Mouse (Mus musculus): Measurements from ENCODE around the gene Kcnk4. TPM values are rescaled to one million over a fixed set of nuclear protein-coding genes. Genes with fewer than 3 reads are reported as not detected.

Kcnk4 gene
- polyA plus RNA-seq, 1 experiment from 2014 or later, result 0.75 TPM

GRCm38 (mm10) chr19:6931002-6931401 lies 3.3 kb downstream of the Kcnk4 start:
- H3K9ac ChIP-seq (ENCODE audit: low read length), result no peak overlapping the region
- H3K27me3 ChIP-seq (ENCODE audit: control insufficient read depth, insufficient read depth, low read length), result peaks cover 10% of the 10 kb centered on the region
- ATAC-seq (ENCODE audit: low FRiP score, low TSS enrichment) (no peak), DNase-seq (ENCODE audit: low spot score) (no peak)
- no peaks in the 10 kb centered on the region for H3K9me3 ChIP-seq (ENCODE audit: control insufficient read depth, low read length)
- 10% methylated on average over 2 of the region's 2 CpGs for WGBS
- H3K4me3 ChIP-seq (ENCODE audit: low read depth, low read length), result no peak overlapping the region
- no peaks in the 10 kb centered on the region for H3K36me3 ChIP-seq (ENCODE audit: control insufficient read depth, insufficient read depth, low read length)
- H3K4me1 ChIP-seq (replicated peaks; ENCODE audit: control insufficient read depth, insufficient read depth), result no peaks in the 10 kb centered on the region
- H3K4me2 ChIP-seq (replicated peaks; ENCODE audit: low read depth), result no peak overlapping the region
- no peak overlapping the region for H3K27ac ChIP-seq (replicated peaks)
- no peak for TF ChIP-seq EP300 (optimal IDR thresholded peaks at IDR 0.05)
- no peak for TF ChIP-seq CTCF (IDR thresholded peaks at IDR 0.05; ENCODE audit: low read depth)

GRCm38 (mm10) chr19:6928080-6928479 lies 6.2 kb downstream of the Kcnk4 start:
- TF ChIP-seq EP300 (optimal IDR thresholded peaks at IDR 0.05) (no peak), CTCF (IDR thresholded peaks at IDR 0.05; ENCODE audit: low read depth) (no peak)
- no peak for ATAC-seq (ENCODE audit: low FRiP score, low TSS enrichment)
- Histone ChIP-seq H3K27me3 (ENCODE audit: control insufficient read depth, insufficient read depth, low read length) (peaks cover 4% of the 10 kb centered on the region; the same call in 1 of the 2 replicates), H3K27ac (replicated peaks) (peak overlapping the region; percentile 37), H3K4me2 (replicated peaks; ENCODE audit: low read depth) (peak overlapping the region; percentile 41), H3K4me1 (replicated peaks; ENCODE audit: control insufficient read depth, insufficient read depth) (peaks cover 9% of the 10 kb centered on the region), H3K4me3 (ENCODE audit: low read depth, low read length) (peak overlapping the region; percentile 17; the same call in 1 of the 2 replicates), H3K9ac (ENCODE audit: low read length) (no peak overlapping the region), H3K36me3 (ENCODE audit: control insufficient read depth, insufficient read depth, low read length) (no peaks in the 10 kb centered on the region), H3K9me3 (ENCODE audit: control insufficient read depth, low read length) (no peaks in the 10 kb centered on the region)
- no peak for DNase-seq (ENCODE audit: low spot score)
- 17% methylated on average over 9 of the region's 9 CpGs for WGBS

GRCm38 (mm10) chr19:6926559-6927255 lies 7.6 kb downstream of the Kcnk4 start:
- WGBS, result 17% methylated on average over 26 of the region's 26 CpGs
- ATAC-seq (ENCODE audit: low FRiP score, low TSS enrichment), result no peak
- peak overlapping the region; percentile 38 for H3K9ac ChIP-seq (ENCODE audit: low read length)

GRCm38 (mm10) chr19:6925611-6926329 lies 8.5 kb downstream of the Kcnk4 start:
- peaks cover 13% of the 10 kb centered on the region for H3K4me1 ChIP-seq (replicated peaks; ENCODE audit: control insufficient read depth, insufficient read depth)
- ATAC-seq (ENCODE audit: low FRiP score, low TSS enrichment), result no peak
- 30% methylated on average over 40 of the region's 40 CpGs for WGBS
- no peaks in the 10 kb centered on the region for H3K36me3 ChIP-seq (ENCODE audit: control insufficient read depth, insufficient read depth, low read length)
- peak overlapping the region; percentile 38 for H3K9ac ChIP-seq (ENCODE audit: low read length)
- H3K4me2 ChIP-seq (replicated peaks; ENCODE audit: low read depth), result peak overlapping the region; percentile 49
- H3K27ac ChIP-seq (replicated peaks), result peak overlapping the region; percentile 88
- no peak for DNase-seq (ENCODE audit: low spot score)
- H3K27me3 ChIP-seq (ENCODE audit: control insufficient read depth, insufficient read depth, low read length), result no peaks in the 10 kb centered on the region
- H3K9me3 ChIP-seq (ENCODE audit: control insufficient read depth, low read length), result no peaks in the 10 kb centered on the region
- TF ChIP-seq EP300 (optimal IDR thresholded peaks at IDR 0.05), result no peak
- TF ChIP-seq CTCF (IDR thresholded peaks at IDR 0.05; ENCODE audit: low read depth), result no peak
- H3K4me3 ChIP-seq (ENCODE audit: low read depth, low read length), result peak overlapping the region; percentile 24

More at GRCm38 (mm10) chr19:6926559-6927255, 7.6 kb downstream of the Kcnk4 start:
- H3K4me1 ChIP-seq (replicated peaks; ENCODE audit: control insufficient read depth, insufficient read depth), result peaks cover 13% of the 10 kb centered on the region
- H3K9me3 ChIP-seq (ENCODE audit: control insufficient read depth, low read length), result no peaks in the 10 kb centered on the region
- peak overlapping the region; percentile 88 for H3K27ac ChIP-seq (replicated peaks)
- TF ChIP-seq CTCF (IDR thresholded peaks at IDR 0.05; ENCODE audit: low read depth) (no peak), EP300 (optimal IDR thresholded peaks at IDR 0.05) (no peak)
- peak overlapping the region; percentile 17 for H3K4me3 ChIP-seq (ENCODE audit: low read depth, low read length)
- peak overlapping the region; percentile 41 for H3K4me2 ChIP-seq (replicated peaks; ENCODE audit: low read depth)
- no peaks in the 10 kb centered on the region for H3K36me3 ChIP-seq (ENCODE audit: control insufficient read depth, insufficient read depth, low read length)
- H3K27me3 ChIP-seq (ENCODE audit: control insufficient read depth, insufficient read depth, low read length), result no peaks in the 10 kb centered on the region
- peak; percentile 57 for DNase-seq (ENCODE audit: low spot score)

- Histone ChIP-seq H3K36me3 (ENCODE audit: control insufficient read depth, insufficient read depth, low read length) (no peaks in the 10 kb centered on the region), H3K9me3 (ENCODE audit: control insufficient read depth, low read length) (no peaks in the 10 kb centered on the region), H3K27me3 (ENCODE audit: control insufficient read depth, insufficient read depth, low read length) (no peaks in the 10 kb centered on the region), H3K4me1 (replicated peaks; ENCODE audit: control insufficient read depth, insufficient read depth) (peaks cover 13% of the 10 kb centered on the region), H3K27ac (replicated peaks) (peak within 1 kb of the TSS; percentile 88), H3K9ac (ENCODE audit: low read length) (peak within 1 kb of the TSS; percentile 38), H3K4me3 (ENCODE audit: low read depth, low read length) (peak within 1 kb of the TSS; percentile 24), H3K4me2 (replicated peaks; ENCODE audit: low read depth) (peak within 1 kb of the TSS; percentile 49)
- DNase-seq (ENCODE audit: low spot score) (no peak), ATAC-seq (ENCODE audit: low FRiP score, low TSS enrichment) (no peak)
- 11% methylated on average over 9 of the region's 9 CpGs for WGBS
- TF ChIP-seq CTCF (IDR thresholded peaks at IDR 0.05; ENCODE audit: low read depth), result no peak
Observed at GRCm38 (mm10) chr19:6925307-6925573, 9.1 kb downstream of the Kcnk4 start, which contains the start of gene Catsperz. Gene Catsperz, minus strand, starts transcription at chr19:6925380.

Measured in stomach, postnatal 0 days (tissue).